Comparison of ENCODE assay signal across 8 mouse cellular contexts in genomic region chr14:120263380-120264135, GRCm38 (mm10). TPM values are rescaled to one million over a fixed set of nuclear protein-coding genes. Genes with fewer than 3 reads are reported as not detected.
DNase-seq lines count a peak whose midpoint lies in the region; ATAC-seq and TF ChIP-seq lines count a peak whose summit lies in the region.

No protein-coding gene starts in this region.

- TF ChIP-seq EP300 in stomach, postnatal 0 days (optimal IDR thresholded peaks at IDR 0.05), result no peak

- no peak for ATAC-seq in heart, embryonic 12.5 days (ENCODE audit: insufficient number of reproducible peaks, low FRiP score)
- ATAC-seq in stomach, postnatal 0 days (ENCODE audit: low FRiP score, low TSS enrichment), result no peak
- ATAC-seq in forebrain, embryonic 16.5 days, result no peak

- no peaks in the 10 kb centered on the region for H3K36me3 ChIP-seq in heart, embryonic 10.5 days
- H3K36me3 ChIP-seq in heart, embryonic 12.5 days, result no peaks in the 10 kb centered on the region
- no peaks in the 10 kb centered on the region for H3K36me3 ChIP-seq in thymus, adult 2 months (ENCODE audit: control insufficient read depth, insufficient read depth, low read length)
- no peaks in the 10 kb centered on the region for H3K36me3 ChIP-seq in stomach, postnatal 0 days (ENCODE audit: control insufficient read depth, insufficient read depth, low read length)
- no peaks in the 10 kb centered on the region for H3K36me3 ChIP-seq in forebrain, embryonic 16.5 days (ENCODE audit: control insufficient read depth, insufficient read depth)

- H3K4me2 ChIP-seq in heart, embryonic 12.5 days, result no peak overlapping the region
- no peak overlapping the region for H3K4me2 ChIP-seq in stomach, postnatal 0 days (replicated peaks; ENCODE audit: low read depth)
- no peak overlapping the region for H3K4me2 ChIP-seq in forebrain, embryonic 16.5 days (ENCODE audit: low read length)

- no peak overlapping the region for H3K9ac ChIP-seq in heart, embryonic 12.5 days
- H3K9ac ChIP-seq in stomach, postnatal 0 days (ENCODE audit: low read length), result no peak overlapping the region
- no peak overlapping the region for H3K9ac ChIP-seq in forebrain, embryonic 16.5 days (replicated peaks; ENCODE audit: low read depth, low read length)

- peak; percentile 75 for DNase-seq in heart, embryonic 10.5 days (ENCODE audit: low spot score)
- DNase-seq in thymus, adult 2 months, result peak; percentile 40
- DNase-seq in thymus, adult 18-20 months, result no peak
- DNase-seq in cerebellum, adult 11 months, result peak; percentile 59
- DNase-seq in kidney, postnatal 25 days, result peak; percentile 56 to 79
- DNase-seq in stomach, postnatal 0 days (ENCODE audit: low spot score), result peak; percentile 56

- no peak for TF ChIP-seq POLR2A in thymus, adult 2 months (IDR thresholded peaks at IDR 0.05; ENCODE audit: control insufficient read depth, extremely low read depth, insufficient read depth, low read length, poor library complexity)

- H3K4me3 ChIP-seq in heart, embryonic 10.5 days, result no peak overlapping the region
- H3K4me3 ChIP-seq in heart, embryonic 12.5 days, result no peak overlapping the region
- H3K4me3 ChIP-seq in thymus, adult 2 months (ENCODE audit: control insufficient read depth, insufficient read depth, low read length), result no peak overlapping the region
- no peak overlapping the region for H3K4me3 ChIP-seq in stomach, postnatal 0 days (ENCODE audit: low read depth, low read length)
- H3K4me3 ChIP-seq in forebrain, embryonic 16.5 days (replicated peaks; ENCODE audit: low read length), result no peak overlapping the region

- no peaks in the 10 kb centered on the region for H3K27me3 ChIP-seq in heart, embryonic 10.5 days (ENCODE audit: insufficient read depth, poor library complexity, severe bottlenecking)
- H3K27me3 ChIP-seq in heart, embryonic 12.5 days (replicated peaks), result no peaks in the 10 kb centered on the region
- H3K27me3 ChIP-seq in thymus, adult 2 months (ENCODE audit: control insufficient read depth, insufficient read depth, low read length), result no peaks in the 10 kb centered on the region
- H3K27me3 ChIP-seq in stomach, postnatal 0 days (ENCODE audit: control insufficient read depth, insufficient read depth, low read length), result no peaks in the 10 kb centered on the region
- H3K27me3 ChIP-seq in forebrain, embryonic 16.5 days (replicated peaks; ENCODE audit: control insufficient read depth, insufficient read depth, low read length), result no peaks in the 10 kb centered on the region

- WGBS in heart, embryonic 10.5 days, result 77% methylated on average over 11 of the region's 11 CpGs
- 77% methylated on average over 11 of the region's 11 CpGs for WGBS in heart, embryonic 12.5 days
- 77% methylated on average over 11 of the region's 11 CpGs for WGBS in thymus, adult 2 months
- 78% methylated on average over 11 of the region's 11 CpGs for WGBS in stomach, postnatal 0 days
- WGBS in forebrain, embryonic 16.5 days, result 74% methylated on average over 11 of the region's 11 CpGs

- no peak for TF ChIP-seq CTCF in thymus, adult 2 months (IDR thresholded peaks at IDR 0.05; ENCODE audit: borderline replicate concordance, control insufficient read depth, extremely low read depth, insufficient read depth, low read length, poor library complexity)
- TF ChIP-seq CTCF in stomach, postnatal 0 days (IDR thresholded peaks at IDR 0.05; ENCODE audit: low read depth), result peak; percentile 76

- no peaks in the 10 kb centered on the region for H3K9me3 ChIP-seq in heart, embryonic 10.5 days
- no peaks in the 10 kb centered on the region for H3K9me3 ChIP-seq in heart, embryonic 12.5 days (replicated peaks)
- no peaks in the 10 kb centered on the region for H3K9me3 ChIP-seq in stomach, postnatal 0 days (ENCODE audit: control insufficient read depth, low read length)
- no peaks in the 10 kb centered on the region for H3K9me3 ChIP-seq in forebrain, embryonic 16.5 days (ENCODE audit: control insufficient read depth, low read length)

- H3K27ac ChIP-seq in heart, embryonic 10.5 days, result no peak overlapping the region
- no peak overlapping the region for H3K27ac ChIP-seq in heart, embryonic 12.5 days (ENCODE audit: poor library complexity, severe bottlenecking)
- H3K27ac ChIP-seq in thymus, adult 2 months (ENCODE audit: control insufficient read depth, insufficient read depth, low read length), result no peak overlapping the region
- no peak overlapping the region for H3K27ac ChIP-seq in stomach, postnatal 0 days (replicated peaks)
- H3K27ac ChIP-seq in forebrain, embryonic 16.5 days (ENCODE audit: low read length), result no peak overlapping the region

- H3K4me1 ChIP-seq in heart, embryonic 10.5 days, result no peaks in the 10 kb centered on the region
- H3K4me1 ChIP-seq in heart, embryonic 12.5 days (replicated peaks), result no peaks in the 10 kb centered on the region
- no peaks in the 10 kb centered on the region for H3K4me1 ChIP-seq in thymus, adult 2 months (replicated peaks; ENCODE audit: control insufficient read depth, insufficient read depth, low read length)
- no peaks in the 10 kb centered on the region for H3K4me1 ChIP-seq in stomach, postnatal 0 days (replicated peaks; ENCODE audit: control insufficient read depth, insufficient read depth)
- no peaks in the 10 kb centered on the region for H3K4me1 ChIP-seq in forebrain, embryonic 16.5 days (replicated peaks; ENCODE audit: control insufficient read depth, insufficient read depth, low read length)

RNA-seq across cellular contexts. Expression of gene Mbnl2, which starts 11.9 kb away (rescaled TPM):
- 71.5 and 91.4 TPM in 2 replicates for polyA plus RNA-seq in heart, embryonic 10.5 days (2016; fragmentation: Nextera tagmentation; extraction: Ambion mirVana)
- 108 and 114 TPM in 2 replicates for polyA plus RNA-seq in heart, embryonic 12.5 days (2016; fragmentation: Nextera tagmentation; extraction: Ambion mirVana)
- polyA plus RNA-seq in thymus, adult 2 months (2012; rRNA removed), result 58.9 and 64.4 TPM in 2 replicates
- polyA plus RNA-seq in stomach, postnatal 0 days (2015; fragmentation: Nextera tagmentation; extraction: Ambion mirVana), result 101 and 104 TPM in 2 replicates
- 23.1 and 26.8 TPM in 2 replicates for polyA plus RNA-seq in forebrain, embryonic 16.5 days (2015; fragmentation: Nextera tagmentation; extraction: Ambion mirVana)

Comparison
In these comparisons a context has a peak if more than half of its experiments do, and no peak if none do; other contexts are left out.
1. DNase-seq: peak in heart, embryonic 10.5 days (single experiment), thymus, adult 2 months (single experiment), cerebellum, adult 11 months (single experiment), kidney, postnatal 25 days (2 of 2) and stomach, postnatal 0 days (single experiment); none in thymus, adult 18-20 months (0 of 2).